Mouse (Mus musculus) heart, postnatal 0 days (tissue): ENCODE measurements at regions not wholly inside any gene's neighbourhood (a gene's known extent, or its start where the extent isn't known, plus 50 kb on each side); places are given as distances from the start of the nearest gene placed in this dataset.

Source experiments
- ATAC-seq: fragments of 200-750 bp; cut with Nextera tagmentation; 2 replicates; pipeline ENCODE4 v1.8.0; 2017; ENCODE audit warnings: low read depth, moderate number of reproducible peaks, moderate library complexity; ENCODE audit not compliant: insufficient read depth
- DNase-seq: peaks from one replicate; pipeline ENCODE4 v3.0.0-alpha.2; 2016; ENCODE audit warnings: low spot score
- H3K27ac ChIP-seq: fragments of 300-500 bp; sonication (generic); 2 replicates; pipeline ENCODE4 v1.5.1; 2014; ENCODE audit warnings: low read depth, mild to moderate bottlenecking
- H3K27me3 ChIP-seq: fragments of 300-500 bp; sonication (generic); 2 replicates; pipeline ENCODE4 v1.6.1; 2014; ENCODE audit warnings: low read length, mixed read lengths; ENCODE audit not compliant: control insufficient read depth, insufficient read depth
- H3K36me3 ChIP-seq: fragments of 300-500 bp; sonication (generic); replicated peaks from 2 replicates; pipeline ENCODE4 v1.6.1; 2014; ENCODE audit warnings: low read length, mixed read lengths; ENCODE audit not compliant: control insufficient read depth, insufficient read depth
- H3K4me1 ChIP-seq: fragments of 300-500 bp; sonication (generic); 2 replicates; pipeline ENCODE4 v1.6.1; 2014; ENCODE audit warnings: antibody characterized with exemption; ENCODE audit not compliant: control insufficient read depth, insufficient read depth
- H3K4me2 ChIP-seq: fragments of 300-500 bp; sonication (generic); 2 replicates; pipeline ENCODE4 v1.6.1; 2014; ENCODE audit warnings: low read depth, mild to moderate bottlenecking, low read length, moderate library complexity
- H3K4me3 ChIP-seq: fragments of 300-500 bp; sonication (generic); 2 replicates; pipeline ENCODE4 v1.5.1; 2014; ENCODE audit warnings: low read depth, low read length
- H3K9ac ChIP-seq: fragments of 300-500 bp; sonication (generic); replicated peaks from 2 replicates; pipeline ENCODE4 v1.6.1; 2014; ENCODE audit warnings: low read depth, low read length, mixed read lengths
- H3K9me3 ChIP-seq: fragments of 300-500 bp; sonication (generic); replicated peaks from 2 replicates; pipeline ENCODE4 v1.6.1; 2016; ENCODE audit warnings: low read length; ENCODE audit not compliant: control insufficient read depth
- CTCF ChIP-seq: IDR thresholded peaks from 2 replicates; pipeline ENCODE4 v1.5.1; 2016; ENCODE audit warnings: antibody characterized with exemption, control low read depth, low read depth
- EP300 ChIP-seq: IDR thresholded peaks from 2 replicates; pipeline ENCODE4 v1.6.1; 2016; ENCODE audit warnings: antibody characterized with exemption, low read depth
- WGBS: fragments of 180-500 bp; shearing (Covaris S2); extraction: QIAGEN DNeasy Blood & Tissue Kit; methylation state at CpG from one replicate; pipeline ENCODE4 v1.1.7; 2014; 5-methylcytosine and 5-hydroxymethylcytosine counted together

- H3K4me3 ChIP-seq = no peak overlapping the region
- no peaks in the 10 kb centered on the region for H3K9me3 ChIP-seq
- 74% methylated on average over 3 of the region's 3 CpGs for WGBS
- H3K27me3 ChIP-seq = no peaks in the 10 kb centered on the region
- no peaks in the 10 kb centered on the region for H3K4me1 ChIP-seq
- no peak overlapping the region for H3K27ac ChIP-seq
- H3K9ac ChIP-seq = no peak overlapping the region
- TF ChIP-seq CTCF = no peak
- no peak for TF ChIP-seq EP300
- DNase-seq (no peak), ATAC-seq (no peak)
- no peaks in the 10 kb centered on the region for H3K36me3 ChIP-seq
- H3K4me2 ChIP-seq = no peak overlapping the region
These were observed 355.5 kb downstream of the Anxa1 start for GRCm38 (mm10) chr19:20035223-20035622.

DNA sequence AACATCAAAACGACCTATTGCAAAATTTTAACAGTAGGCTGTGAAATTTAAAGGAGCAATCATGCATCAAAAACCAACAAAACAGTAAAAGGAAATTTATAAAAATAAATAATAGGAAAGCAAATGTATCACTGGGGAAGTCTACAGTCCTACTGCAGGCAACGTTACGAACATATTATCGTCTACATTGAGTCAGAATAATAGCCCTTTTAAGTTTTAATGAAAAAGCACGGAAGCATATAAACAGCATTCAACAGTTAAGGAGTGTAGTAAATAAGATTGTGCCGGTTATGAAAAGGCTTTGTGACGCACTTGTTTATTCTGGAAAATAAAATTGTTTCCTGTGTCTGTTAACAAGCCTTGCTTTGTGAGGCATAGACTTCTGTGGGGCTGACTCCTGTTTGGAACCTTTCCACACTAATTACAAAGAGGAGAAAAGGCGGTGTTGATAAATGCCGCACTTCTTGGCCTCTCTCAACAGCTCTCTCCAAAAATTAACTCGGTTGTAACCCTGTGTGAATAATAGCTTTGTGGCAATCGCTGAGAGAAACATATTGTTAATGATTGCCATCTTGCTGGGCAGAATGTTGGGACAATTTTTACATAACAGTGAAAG, 363.0 kb downstream of the Anxa1 start:
- H3K27ac ChIP-seq = no peak overlapping the region
- H3K9ac ChIP-seq = no peak overlapping the region

GRCm38 (mm10) chr19:20014114-20014513, 376.6 kb downstream of the Anxa1 start:
- Histone ChIP-seq H3K27ac (no peak overlapping the region), H3K9me3 (no peaks in the 10 kb centered on the region), H3K36me3 (no peaks in the 10 kb centered on the region), H3K9ac (no peak overlapping the region), H3K27me3 (no peaks in the 10 kb centered on the region), H3K4me2 (no peak overlapping the region), H3K4me3 (no peak overlapping the region), H3K4me1 (no peaks in the 10 kb centered on the region)
- 83% methylated on average over 4 of the region's 4 CpGs for WGBS
- no peak for ATAC-seq
- no peak for TF ChIP-seq EP300
- TF ChIP-seq CTCF = no peak
- DNase-seq = no peak

More for the DNA sequence above, 363.0 kb downstream of the Anxa1 start:
- 61% methylated on average over 11 of the region's 11 CpGs for WGBS
- ATAC-seq = no peak
- Histone ChIP-seq H3K27me3 (no peaks in the 10 kb centered on the region), H3K9me3 (no peaks in the 10 kb centered on the region), H3K4me2 (no peak overlapping the region), H3K4me1 (no peaks in the 10 kb centered on the region), H3K4me3 (no peak overlapping the region), H3K36me3 (no peaks in the 10 kb centered on the region)
- TF ChIP-seq EP300 (no peak), CTCF (no peak)
- DNase-seq = no peak

DNA sequence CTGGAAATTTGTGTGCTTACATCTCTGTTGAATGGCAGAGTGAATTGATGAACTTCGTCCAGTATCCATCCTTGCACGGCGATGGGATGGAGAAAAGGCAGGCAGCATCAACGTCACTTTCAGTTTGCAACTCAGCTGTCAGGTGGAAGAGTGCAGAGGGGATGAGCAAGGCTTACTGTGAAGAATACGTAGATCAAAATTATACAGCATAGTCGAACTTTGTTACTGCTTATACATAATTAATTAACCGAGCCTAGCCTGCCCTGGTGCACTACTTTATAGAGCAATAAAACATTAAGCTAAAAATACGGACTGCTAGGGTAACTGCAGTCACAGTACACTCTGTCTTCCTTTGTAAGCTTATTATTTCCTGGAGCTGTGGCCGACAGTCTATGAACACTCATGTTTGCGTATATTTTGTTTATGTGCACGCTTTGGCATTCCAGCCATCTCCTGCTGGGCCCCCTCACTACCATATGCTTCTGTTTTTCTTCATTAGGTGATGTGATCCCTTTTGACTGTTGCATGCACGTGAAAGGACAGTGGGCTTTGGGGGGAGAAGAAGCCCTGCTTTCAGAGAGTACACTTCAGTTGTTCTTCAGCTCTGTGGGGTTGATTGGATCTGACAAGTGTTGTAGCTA, 380.8 kb downstream of the Anxa1 start:
- H3K27me3 ChIP-seq = no peaks in the 10 kb centered on the region
- H3K9me3 ChIP-seq = no peaks in the 10 kb centered on the region
- 72% methylated on average over 12 of the region's 12 CpGs for WGBS
- no peak overlapping the region for H3K4me3 ChIP-seq
- ATAC-seq (no peak), DNase-seq (no peak)
- H3K4me2 ChIP-seq = no peak overlapping the region
- H3K9ac ChIP-seq = no peak overlapping the region
- H3K27ac ChIP-seq = no peak overlapping the region
- no peak for TF ChIP-seq CTCF
- no peak for TF ChIP-seq EP300
- H3K36me3 ChIP-seq = no peaks in the 10 kb centered on the region
- no peaks in the 10 kb centered on the region for H3K4me1 ChIP-seq

DNA sequence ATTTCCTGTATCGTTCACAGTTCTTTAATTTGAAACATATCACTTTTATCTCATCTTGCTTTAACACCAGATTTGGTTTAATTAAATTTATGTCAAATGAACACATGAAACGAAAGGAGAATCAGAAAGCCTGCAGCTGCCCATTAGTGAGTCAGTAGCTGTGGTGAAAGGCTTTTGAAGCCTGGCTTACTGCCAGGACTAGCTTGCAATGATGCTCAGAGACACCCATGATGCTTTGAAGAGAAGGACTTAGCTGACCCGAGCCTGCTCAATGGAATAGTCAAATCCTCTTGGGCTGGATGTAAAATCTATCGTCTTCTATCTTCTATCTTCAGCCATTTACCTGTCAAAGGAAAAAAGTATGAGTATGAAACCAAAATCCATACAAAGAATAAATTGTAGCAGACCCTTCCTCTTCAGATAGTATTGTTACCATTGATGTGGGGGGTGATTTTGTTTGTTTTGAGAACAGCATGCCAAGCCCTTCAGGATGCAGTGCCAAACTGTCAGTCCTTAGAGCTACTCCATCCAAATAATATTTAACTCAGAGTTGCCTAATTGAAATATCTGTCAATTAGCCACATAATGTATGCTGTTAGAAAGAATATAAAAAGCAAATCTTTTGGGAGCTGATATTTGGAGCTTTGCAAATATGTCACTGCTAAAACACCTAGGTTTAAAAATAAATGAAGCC, 384.7 kb downstream of the Anxa1 start:
- Histone ChIP-seq H3K4me2 (no peak overlapping the region), H3K27me3 (no peaks in the 10 kb centered on the region), H3K9me3 (no peaks in the 10 kb centered on the region), H3K4me1 (no peaks in the 10 kb centered on the region), H3K4me3 (no peak overlapping the region), H3K9ac (no peak overlapping the region), H3K36me3 (no peaks in the 10 kb centered on the region), H3K27ac (no peak overlapping the region)
- TF ChIP-seq EP300 = no peak
- TF ChIP-seq CTCF = no peak
- no peak for DNase-seq
- no peak for ATAC-seq
- WGBS = 46% methylated on average over 4 of the region's 4 CpGs
